Mouse (Mus musculus) left cerebral cortex, adult 6 months (tissue): ENCODE data around the gene Tbc1d16. TPM values are rescaled to one million over a fixed set of nuclear protein-coding genes. Genes with fewer than 3 reads are reported as not detected.

ENCODE experiments used
- long read RNA-seq, 2 experiments: library from polyadenylated mRNA; unstranded; transcript quantifications; one replicate each; pipeline ENCODE4 v2.0.0; 2019 to 2020
- polyA plus RNA-seq: library from polyadenylated mRNA; unstranded; fragments of <200 nt; fragmentation: Nextera tagmentation; gene quantifications from 2 replicates; pipeline ENCODE4 v1.2.3, GENCODE M21; 2021

Gene Tbc1d16
- polyA plus RNA-seq, result 6.4 and 7.0 TPM in 2 replicates
- long read RNA-seq, experiment 1, full-length matches to known transcripts, result 21 of 53 reads
- long read RNA-seq, experiment 1, partial matches to known transcripts, result 3 of 53 reads
- long read RNA-seq, experiment 1, other reads (novel, unspliced or antisense), result 29 of 53 reads
- long read RNA-seq, experiment 2, full-length matches to known transcripts, result 1 of 10 reads
- long read RNA-seq, experiment 2, partial matches to known transcripts, result 3 of 10 reads
- long read RNA-seq, experiment 2, other reads (novel, unspliced or antisense), result 6 of 10 reads

GRCm38 (mm10) chr11:119228091-119228781 lies at the start of gene Tbc1d16, which contains the start of gene Ccdc40:
Gene Tbc1d16, minus strand, starts transcription at chr11:119228499.
Gene Ccdc40, plus strand, starts transcription at chr11:119228572.

GRCm38 (mm10) chr11:119267768-119268556 lies 39.7 kb upstream of the Tbc1d16 start, which contains the start of gene Gaa:
Gene Gaa, plus strand, starts transcription at chr11:119267887.

Other genes starting within 250 kb of the Tbc1d16 start
- gene Enpp7, start 240.3 kb downstream of the Tbc1d16 start, polyA plus RNA-seq, result not detected in 2 replicates
- 0.25 and 0.87 TPM in 2 replicates for gene Cbx2, start 205.5 kb downstream of the Tbc1d16 start, polyA plus RNA-seq
- gene Cbx8, start 187.5 kb downstream of the Tbc1d16 start, polyA plus RNA-seq, result 8.6 and 10.9 TPM in 2 replicates
- 4.0 and 15.9 TPM in 2 replicates for gene Cbx4, start 142.3 kb downstream of the Tbc1d16 start, polyA plus RNA-seq
- gene Ccdc40, start 73 bp upstream of the Tbc1d16 start, polyA plus RNA-seq, result 0.79 and 1.1 TPM in 2 replicates
- 147 and 167 TPM in 2 replicates for gene Gaa, start 39.4 kb upstream of the Tbc1d16 start, polyA plus RNA-seq
- gene Eif4a3, start 71.6 kb upstream of the Tbc1d16 start, polyA plus RNA-seq, result 153 and 159 TPM in 2 replicates
- 0.06 and 0.10 TPM in 2 replicates for gene Card14, start 79.3 kb upstream of the Tbc1d16 start, polyA plus RNA-seq
- 2.5 and 3.2 TPM in 2 replicates for gene Sgsh, start 127.0 kb upstream of the Tbc1d16 start, polyA plus RNA-seq
- 2.9 and 3.0 TPM in 2 replicates for gene Slc26a11, start 127.1 kb upstream of the Tbc1d16 start, polyA plus RNA-seq
- gene Rnf213, start 164.6 kb upstream of the Tbc1d16 start, polyA plus RNA-seq, result 0.60 and 0.70 TPM in 2 replicates